8 mouse cellular contexts compared by ENCODE assay signal in the genomic region with DNA sequence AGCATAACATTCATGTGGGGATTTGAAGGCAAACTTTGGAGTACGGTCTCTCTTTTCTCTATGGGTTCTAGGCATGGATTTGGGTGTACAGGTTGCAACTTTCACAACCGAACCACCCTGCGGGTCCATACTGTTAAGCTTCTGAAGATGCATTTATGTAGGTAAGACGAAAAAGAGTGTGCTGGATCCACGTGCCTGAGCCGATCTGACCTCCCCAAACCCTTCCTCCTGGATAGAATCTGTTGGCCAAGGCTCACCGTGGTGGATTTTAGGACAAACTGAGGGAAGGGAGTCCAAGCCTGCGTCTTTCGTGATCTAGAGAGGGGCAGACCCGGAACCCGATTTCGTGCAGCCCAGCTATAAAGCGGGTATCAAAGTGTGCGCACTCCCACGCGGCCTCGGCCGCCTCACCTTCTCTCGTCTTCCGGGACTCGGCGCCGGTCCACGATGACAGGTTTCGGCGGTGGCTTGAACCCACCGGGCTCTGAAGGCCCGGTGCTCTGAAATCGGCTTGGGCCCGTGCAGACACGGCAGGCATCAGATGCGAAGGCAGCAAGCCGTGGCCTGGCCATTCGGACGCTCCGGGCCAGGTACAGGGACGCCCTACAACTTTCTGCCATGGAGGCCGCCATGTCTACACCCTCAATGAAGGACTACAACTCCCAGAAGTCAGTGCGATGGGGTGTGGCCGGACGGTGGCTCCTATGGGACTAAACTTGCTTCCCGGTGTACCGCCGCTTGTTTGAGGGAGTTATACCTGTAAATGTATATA. TPM values are rescaled to one million over a fixed set of nuclear protein-coding genes. Genes with fewer than 3 reads are reported as not detected.
DNase-seq lines count a peak whose midpoint lies in the region; ATAC-seq lines count a peak whose summit lies in the region.

A gene (minus strand): TSS at position 663 of the 772 bp plus-strand sequence.

- ATAC-seq in inflammation-experienced regulatory T-cells, adult 6 months, result peak; percentile 96
- peak; percentile 99 for ATAC-seq in megakaryocyte-erythroid progenitor cell, adult 5-6 weeks (replicated peaks; ENCODE audit: low FRiP score, low TSS enrichment, poor library complexity, severe bottlenecking)

- intact Hi-C loops in gastrocnemius, postnatal 14 days (cut with DNase I; ENCODE audit: low total_unique reads), result no loop called here
- intact Hi-C loops in left cerebral cortex, postnatal 10 days (cut with DNase I), result no loop called here

- peak; percentile 92 for DNase-seq in adipocyte (ENCODE audit: low spot score)
- DNase-seq in embryo, embryonic 10 days (ENCODE audit: low spot score), result peak; percentile 95
- DNase-seq in gastrocnemius, postnatal 14 days, result peak; percentile 87
- DNase-seq in left cerebral cortex, postnatal 10 days (ENCODE audit: extremely low spot score in 1 of 2, low spot score in 2 of 2), result peak; percentile 91 to 92
- peak; percentile 92 for DNase-seq in right cerebral cortex, postnatal 25 days
- DNase-seq in urinary bladder, postnatal 4 days (ENCODE audit: low spot score in 2 of 2), result peak; percentile 79 to 90

RNA-seq across cellular contexts. Expression of the gene that starts here (rescaled TPM):
- 10 to 100 TPM; 24.2 to 24.7 TPM for total RNA-seq in gastrocnemius, postnatal 14 days (2021)
- polyA plus RNA-seq in inflammation-experienced regulatory T-cells, adult 6 months (2017; shearing (Covaris generic)), result 10 to 100 TPM; 59.9 to 82.1 (median 65.5) TPM
- total RNA-seq in left cerebral cortex, postnatal 10 days (2021), result 10 to 100 TPM; 32.8 to 33.5 TPM
- total RNA-seq in megakaryocyte-erythroid progenitor cell, adult 5-6 weeks (2014; fragmentation: Nextera tagmentation), result 20.9 and 22.2 TPM in 2 replicates
- 17.5 and 46.0 TPM in 2 replicates for total RNA-seq in megakaryocyte-erythroid progenitor cell, adult 5-6 weeks (2017)

Comparison
In these comparisons a context has a peak if more than half of its experiments do, and no peak if none do; other contexts are left out.
1. Peak in every context shown above with its lines: DNase-seq and ATAC-seq.